Mouse (Mus musculus) T-helper 17 cell (primary cell): ENCODE results near the gene Btbd9.

Source experiments
- in situ Hi-C, 2 experiments: fragments of 300-600 bp; cut with MboI, MseI; formaldehyde crosslinking; loops; 1 replicate in 1 of 2; 2 replicates in 1 of 2; pipeline ENCODE4 v1.15.1; 2025; ENCODE audit warnings: high pct_unique_total_duplicates in 2 of 2

The Btbd9 gene

DNA sequence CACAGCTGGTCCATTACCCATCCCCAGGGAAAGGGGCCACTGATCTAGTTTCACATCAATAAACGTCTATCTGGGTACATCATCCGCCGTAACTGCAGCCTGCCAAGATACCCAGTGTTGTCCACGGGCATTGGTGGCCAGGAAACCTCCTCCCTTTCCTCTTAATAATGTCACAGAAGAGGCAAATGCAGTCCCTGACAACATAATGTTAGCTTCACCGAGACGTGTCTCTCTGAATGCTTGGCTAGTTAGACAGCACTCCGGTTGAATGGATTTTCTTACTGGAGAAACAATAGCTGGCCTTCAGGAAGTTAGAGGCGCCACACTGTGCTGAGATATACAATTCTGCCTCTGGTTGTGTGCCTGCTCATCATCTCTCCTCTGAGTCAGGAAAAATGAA, 280.2 kb downstream of the Btbd9 start:
- in situ Hi-C loops, result no loop called here

DNA sequence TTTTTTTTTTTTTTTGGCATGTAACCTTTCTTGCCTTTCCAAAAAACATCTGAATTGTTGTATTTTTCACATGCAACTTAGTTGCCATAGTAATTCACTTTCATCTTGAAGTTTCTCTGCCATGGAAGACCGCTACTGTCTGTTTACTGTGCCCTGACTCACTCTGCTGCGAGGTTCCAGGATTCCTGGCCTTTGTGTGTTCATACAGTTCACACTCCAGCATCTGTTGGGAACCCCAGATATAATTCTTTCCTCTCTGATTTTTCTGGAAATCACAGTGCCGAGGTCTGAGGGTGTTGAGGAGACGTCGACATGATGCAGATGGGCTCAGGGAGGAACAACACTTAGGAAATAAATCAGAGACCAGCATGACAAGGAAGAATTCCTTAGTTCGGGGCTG, 283.6 kb downstream of the Btbd9 start:
- in situ Hi-C loops, result no loop called here

DNA sequence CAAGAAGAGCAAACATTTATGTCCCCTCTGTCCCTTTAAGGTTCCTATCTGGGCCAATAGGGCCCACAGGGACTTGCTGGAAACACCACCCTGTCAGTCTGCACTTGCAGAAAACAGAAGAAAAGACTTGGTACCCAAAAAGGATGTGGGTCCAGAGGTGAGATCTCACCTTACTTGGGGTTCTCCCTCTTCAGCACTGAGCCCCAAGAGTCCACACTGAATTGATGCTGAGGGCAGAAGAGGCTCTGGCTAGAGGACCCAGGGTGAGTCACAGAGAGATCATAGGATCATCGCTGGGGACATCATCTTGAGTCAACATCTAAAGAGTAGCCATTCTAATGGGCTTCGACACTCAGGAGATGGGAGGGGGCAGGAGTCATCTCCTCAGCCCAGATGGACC, 290.6 kb downstream of the Btbd9 start:
- in situ Hi-C loops, result no loop called here

GRCm38 (mm10) chr17:30283460-30284050, 292.7 kb downstream of the Btbd9 start:
- in situ Hi-C loops, result no loop called here

- in situ Hi-C loops, result no loop called here
These were observed 293.3 kb downstream of the Btbd9 start for GRCm38 (mm10) chr17:30283001-30283400.

DNA sequence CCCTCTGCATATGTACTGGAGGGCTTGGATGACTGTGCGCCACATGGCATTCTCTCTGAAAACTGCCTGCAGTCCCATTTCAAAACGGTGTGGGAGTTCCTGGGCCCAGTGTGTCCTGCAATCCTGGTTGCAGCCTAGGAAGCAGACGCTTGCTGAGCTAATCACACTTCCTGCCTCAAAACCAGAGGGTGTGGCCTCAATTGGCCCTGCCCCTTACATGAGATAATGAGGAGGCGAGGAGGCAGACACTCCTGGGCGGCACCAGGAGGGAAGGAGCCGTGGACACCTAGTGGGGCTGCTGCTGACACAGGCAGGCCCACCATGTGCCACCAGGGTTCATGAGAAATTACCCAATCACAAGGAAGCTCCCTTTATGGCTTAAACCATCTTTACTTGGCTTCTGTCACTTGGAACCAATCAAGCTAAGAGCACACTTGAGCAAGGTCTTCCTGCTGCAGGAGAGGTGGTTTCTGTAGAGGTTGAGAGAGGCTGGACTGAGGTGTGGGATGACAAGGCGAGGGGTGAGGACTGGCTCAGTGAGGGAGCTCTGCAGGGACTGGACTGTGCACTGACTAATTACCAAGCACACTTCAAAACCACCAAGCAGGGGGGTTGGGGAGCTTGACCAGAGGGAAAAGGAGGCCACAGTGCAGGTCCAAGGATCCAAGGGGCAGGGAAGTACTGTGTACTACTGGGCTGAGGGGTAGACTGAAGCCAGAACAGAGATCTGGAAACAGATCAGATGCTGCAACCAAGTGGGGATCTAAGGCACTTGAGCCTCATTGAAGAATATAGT, 295.8 kb downstream of the Btbd9 start:
- in situ Hi-C loops, result no loop called here

GRCm38 (mm10) chr17:30279684-30280083, 296.6 kb downstream of the Btbd9 start:
- in situ Hi-C loops, result no loop called here

DNA sequence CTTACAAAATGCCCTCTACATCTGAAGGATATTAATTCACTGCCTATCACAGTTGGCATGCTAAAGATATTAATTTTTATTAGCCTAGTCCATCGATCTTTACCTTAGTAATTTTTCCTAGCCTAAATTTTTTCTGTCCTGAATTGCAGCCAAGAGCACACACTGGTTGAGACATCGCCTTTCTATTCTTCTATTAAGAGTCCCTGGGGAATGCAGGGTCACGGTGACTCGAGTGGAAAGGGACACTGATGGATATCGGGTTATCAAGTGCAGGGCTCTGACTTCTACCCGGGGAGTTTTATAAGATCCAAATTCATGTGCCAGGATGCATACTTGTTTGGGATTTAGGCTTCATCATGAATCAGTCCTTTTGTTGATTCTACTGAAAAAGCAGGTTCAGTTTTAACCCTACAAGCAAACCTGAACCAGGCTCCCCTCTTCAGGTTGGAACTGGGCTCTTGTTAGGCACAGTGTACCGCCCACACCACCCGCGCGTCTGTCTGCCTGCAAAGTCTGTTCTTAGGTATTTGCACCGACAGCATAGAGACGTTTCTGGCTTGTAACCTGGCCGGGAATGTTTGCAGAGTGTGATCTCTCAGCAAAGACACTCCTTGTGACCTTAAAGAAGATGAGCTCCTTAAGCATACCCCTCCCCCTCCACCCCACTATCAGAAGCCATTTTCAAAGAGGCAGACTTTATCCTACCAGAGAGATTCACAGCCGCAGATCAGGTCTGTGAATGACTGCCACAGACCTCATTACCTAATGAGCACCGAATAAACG, 297.5 kb downstream of the Btbd9 start:
- in situ Hi-C loops, result no loop called here

- in situ Hi-C loops, result no loop called here
These were observed 299.8 kb downstream of the Btbd9 start for GRCm38 (mm10) chr17:30276477-30276876.

GRCm38 (mm10) chr17:30272769-30273168, 303.5 kb downstream of the Btbd9 start:
- in situ Hi-C loops, result no loop called here

DNA sequence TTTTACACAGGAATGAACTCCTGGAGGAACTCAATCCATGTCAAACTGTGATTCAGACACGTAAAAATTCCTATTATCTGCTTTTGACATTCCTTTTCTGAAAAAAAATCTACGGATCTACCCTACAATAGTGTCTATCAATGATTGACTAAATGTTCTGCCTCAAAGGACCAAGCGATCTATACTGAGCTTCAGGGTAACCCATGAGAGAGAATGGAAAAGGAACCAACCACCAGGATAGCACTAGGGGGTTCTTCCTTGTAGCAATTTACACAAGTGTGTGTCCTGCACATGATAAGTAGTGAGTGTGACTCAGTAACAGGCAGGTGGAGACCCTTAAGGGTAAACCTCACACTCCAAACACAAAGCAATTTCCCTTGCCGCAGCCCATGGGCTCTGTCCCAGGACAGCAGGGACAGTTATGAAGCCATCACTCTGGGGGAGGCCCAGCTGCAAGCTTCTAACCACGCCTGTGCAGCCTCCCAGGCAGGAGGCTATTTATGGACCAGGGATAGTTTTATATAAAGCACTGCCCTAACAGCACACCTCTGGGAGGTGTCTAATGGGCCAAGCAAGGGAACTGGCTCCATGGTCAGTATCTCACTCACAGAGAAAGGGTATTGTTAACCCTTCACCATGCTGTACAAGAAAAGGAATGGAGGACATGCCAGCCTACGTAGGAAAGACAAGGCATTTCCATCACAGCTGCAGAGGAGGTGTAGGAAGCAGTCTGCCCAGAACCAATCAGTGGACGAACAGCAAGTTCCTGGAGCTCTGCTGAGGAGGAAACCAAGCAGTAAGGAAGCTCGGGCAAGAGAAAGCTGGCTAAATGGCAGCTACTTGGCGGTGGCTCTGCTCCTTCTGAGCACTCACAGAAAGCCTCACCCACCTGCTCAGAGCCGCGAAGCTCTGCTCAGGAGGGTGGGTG, 306.9 kb downstream of the Btbd9 start:
- in situ Hi-C loops, result no loop called here

GRCm38 (mm10) chr17:30268456-30268855, 307.8 kb downstream of the Btbd9 start:
- in situ Hi-C loops, result no loop called here

GRCm38 (mm10) chr17:30267432-30267973, 308.8 kb downstream of the Btbd9 start:
- in situ Hi-C loops, result no loop called here

DNA sequence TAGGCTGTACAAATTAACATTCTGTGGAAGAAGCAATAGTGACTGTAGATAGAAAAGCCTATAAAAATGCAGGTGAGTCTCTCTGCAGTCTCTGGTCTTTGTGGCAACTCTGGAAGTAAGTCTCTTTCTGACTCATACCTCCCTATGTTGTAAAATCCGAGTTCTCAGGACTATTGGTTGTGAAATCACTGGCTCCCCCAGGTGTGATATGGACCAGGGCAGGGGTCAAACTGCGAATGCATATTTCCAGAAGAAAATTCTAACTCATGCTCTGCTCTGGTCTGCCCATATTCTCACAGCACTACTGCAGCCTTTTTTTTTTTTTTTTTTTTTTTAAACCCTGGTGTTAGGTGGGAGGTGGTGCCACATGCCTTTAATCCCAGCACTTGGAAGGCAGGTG, 312.8 kb downstream of the Btbd9 start:
- in situ Hi-C loops, result no loop called here

DNA sequence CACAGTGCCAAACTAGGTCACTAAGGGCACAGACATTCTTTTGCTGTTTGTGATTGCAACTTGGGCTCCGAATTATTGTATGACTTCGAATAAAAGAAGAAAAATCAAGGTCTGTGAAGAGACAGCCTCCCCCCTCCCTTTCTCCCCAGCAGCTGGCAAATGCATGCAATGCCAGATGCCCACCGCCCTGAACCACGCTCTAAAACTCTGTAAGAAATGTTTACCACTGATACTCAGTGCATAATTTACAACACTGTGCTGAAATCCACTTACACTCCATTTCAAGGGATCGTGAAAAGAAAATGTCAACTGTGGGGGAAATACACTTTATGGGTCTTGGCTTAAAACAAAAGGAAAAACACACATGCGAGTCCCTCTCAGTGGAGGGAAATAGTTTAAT, 313.3 kb downstream of the Btbd9 start:
- in situ Hi-C loops, result no loop called here

- in situ Hi-C loops, result no loop called here
These were observed 313.8 kb downstream of the Btbd9 start for GRCm38 (mm10) chr17:30262440-30262839.

- in situ Hi-C loops, result no loop called here
These were observed 314.3 kb downstream of the Btbd9 start for GRCm38 (mm10) chr17:30261983-30262340.

DNA sequence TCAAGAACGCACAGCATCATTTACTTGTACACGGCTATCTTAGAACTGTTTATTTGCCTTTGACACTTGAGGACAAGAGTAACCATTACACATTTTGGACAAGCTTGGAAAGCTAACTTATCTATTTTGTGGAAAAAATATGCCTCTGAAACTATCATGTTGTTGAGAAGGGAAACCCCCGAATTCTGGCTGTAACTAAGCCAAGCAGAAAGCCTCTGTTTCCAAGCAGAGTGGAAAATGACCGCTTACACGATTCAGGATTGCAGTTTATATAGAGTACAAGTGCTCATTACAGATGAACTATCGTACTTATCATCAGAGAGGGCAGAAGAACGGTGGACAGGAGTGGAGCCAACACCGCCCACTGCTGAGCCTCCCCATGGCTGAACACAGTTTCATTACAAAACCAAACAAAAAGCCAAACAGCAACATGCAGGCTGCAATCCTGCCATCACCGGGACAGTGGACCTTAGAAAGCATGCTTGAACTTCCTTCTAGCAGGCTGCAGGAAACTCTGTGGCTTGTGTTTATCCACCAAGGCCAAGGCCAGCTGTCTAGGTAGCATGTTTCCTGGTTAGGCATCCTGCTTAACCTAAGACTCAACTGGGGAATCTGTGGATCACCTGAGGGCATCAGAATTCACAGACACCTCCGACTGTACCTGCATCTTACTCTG, 314.8 kb downstream of the Btbd9 start:
- in situ Hi-C loops, result no loop called here

- in situ Hi-C loops, result no loop called here
These were observed 315.5 kb downstream of the Btbd9 start for GRCm38 (mm10) chr17:30260641-30261306.

DNA sequence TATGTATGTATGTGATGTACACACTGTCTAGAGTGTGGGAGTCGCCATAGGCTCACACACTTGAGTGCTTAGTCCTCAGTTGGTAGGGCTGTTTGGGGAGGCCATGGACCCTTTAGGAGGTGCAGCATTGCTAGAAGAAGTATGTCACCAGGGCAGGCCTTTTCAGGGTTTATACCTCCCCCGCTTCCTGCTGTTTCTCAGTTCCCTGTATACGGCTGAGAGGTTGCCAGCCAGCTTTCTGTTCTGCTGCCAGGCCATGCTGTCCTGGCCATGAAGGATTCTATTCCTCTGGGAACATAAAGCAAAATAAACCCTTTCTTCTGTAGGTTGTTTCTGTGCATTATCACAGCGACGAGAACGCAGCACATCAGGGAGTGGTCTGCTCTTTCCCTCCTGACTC, 316.4 kb downstream of the Btbd9 start:
- in situ Hi-C loops, result loop anchor here in 1 of 2 experiments (10.0 kb wide), 1 partner anchor 185 kb away; no protein-coding TSS in a partner anchor
